Mouse (Mus musculus) embryonic fibroblast, embryonic 13.5 days (primary cell): ENCODE measurements around the gene Aasdhppt.

Experiments
- CTCF ChIP-seq: IDR thresholded peaks from 2 replicates; pipeline ENCODE4 v1.5.1; 2011; ENCODE audit warnings: mild to moderate bottlenecking, control low read depth, low read length, moderate library complexity, borderline replicate concordance; ENCODE audit not compliant: insufficient read depth
- POLR2A ChIP-seq: IDR thresholded peaks from 2 replicates; pipeline ENCODE4 v1.6.1; 2011; ENCODE audit warnings: low read depth, mild to moderate bottlenecking, control low read depth, low read length, moderate library complexity

DNA sequence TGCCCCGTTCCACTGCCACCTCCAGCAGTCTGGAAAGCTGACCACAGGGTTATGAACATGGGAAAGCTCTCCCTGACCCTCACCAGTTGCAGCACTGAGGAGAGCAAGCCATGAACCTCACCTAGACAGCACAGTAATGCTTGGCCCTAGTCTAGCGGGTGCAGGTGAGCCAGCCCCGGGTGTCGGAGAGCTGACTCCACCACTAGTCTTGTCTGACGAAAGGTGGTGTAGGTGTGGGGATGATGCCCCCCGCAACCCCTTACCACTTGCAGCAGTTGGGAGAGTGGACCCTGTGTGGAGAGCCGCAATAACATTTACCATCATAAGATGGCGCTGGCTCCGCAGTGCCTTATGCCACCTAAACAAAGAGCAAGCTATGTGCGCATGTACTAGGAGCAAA lies 50.2 kb downstream of the Aasdhppt start:
- TF ChIP-seq POLR2A (no peak), CTCF (no peak)
